ENCODE assay signal across 16 mouse cellular contexts in the genomic region with DNA sequence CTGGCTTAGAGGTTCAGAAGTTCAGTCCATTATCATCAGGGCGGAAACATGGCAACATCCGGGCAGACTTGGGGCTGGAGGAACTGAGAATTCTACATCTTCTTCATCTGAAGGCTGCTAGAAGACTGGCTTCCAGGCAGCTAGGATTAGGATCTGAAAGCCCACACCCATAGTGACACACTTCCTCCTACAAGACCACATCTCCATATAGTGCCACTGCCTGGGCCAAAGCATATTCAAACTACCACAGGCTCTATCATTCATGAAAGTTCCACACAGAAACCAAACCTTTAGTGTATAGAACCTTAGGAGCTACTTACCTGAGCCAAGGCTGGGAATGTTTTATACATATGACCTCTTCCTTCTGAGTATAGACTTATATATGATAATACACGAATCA.
"Had no signal": no experiment of that assay in that cellular context is flagged by ENCODE, and none has a peak within 500 bp of the region (broad histone marks: within the 10 kb centered on the region; RNA-seq: fewer than 3 reads in every experiment).

No protein-coding gene starts in this region.

- H3K4me1 ChIP-seq: intestine, embryonic 15.5 days had no signal

- H3K36me3 ChIP-seq: intestine, embryonic 15.5 days; limb, embryonic 10.5 days; neural tube, embryonic 13.5 days had no signal

- ATAC-seq: hindbrain, postnatal 0 days; intestine, embryonic 15.5 days; lung, postnatal 0 days had no signal

- H3K4me3 ChIP-seq: intestine, embryonic 15.5 days; left cerebral cortex, adult 2 months; limb, embryonic 10.5 days; neural tube, embryonic 13.5 days had no signal

- H3K9me3 ChIP-seq: intestine, embryonic 15.5 days; limb, embryonic 10.5 days; neural tube, embryonic 13.5 days had no signal

- H3K27ac ChIP-seq: hindbrain, postnatal 0 days; intestine, embryonic 15.5 days; left cerebral cortex, adult 2 months; limb, embryonic 10.5 days; liver, embryonic 14.5 days; macrophage; neural tube, embryonic 13.5 days; stomach, postnatal 0 days had no signal

- H3K4me2 ChIP-seq: intestine, embryonic 15.5 days; neural tube, embryonic 13.5 days had no signal

- H3K9ac ChIP-seq: intestine, embryonic 15.5 days; liver, embryonic 14.5 days; neural tube, embryonic 13.5 days had no signal

- DNase-seq: kidney, adult 8-10 months; kidney, postnatal 25 days; lung, adult 2 months; midbrain, embryonic 14.5 days; retina, postnatal 1 day; right cerebral cortex, postnatal 14 days; thymus, postnatal 4 days had no signal

- H3K27me3 ChIP-seq: intestine, embryonic 15.5 days; neural tube, embryonic 13.5 days had no signal
